Mouse (Mus musculus) intestine, embryonic 15.5 days (tissue): Measurements from ENCODE around the gene Hoxc11. TPM values are rescaled to one million over a fixed set of nuclear protein-coding genes. Genes with fewer than 3 reads are reported as not detected.

Experiments
- ATAC-seq: fragments of 200-750 bp; cut with Nextera tagmentation; 2 replicates; pipeline ENCODE4 v1.8.0; 2017; ENCODE audit warnings: moderate TSS enrichment, moderate library complexity
- H3K27ac ChIP-seq: fragments of 300-500 bp; sonication (generic); 2 replicates; pipeline ENCODE4 v1.5.1; 2015; ENCODE audit warnings: mild to moderate bottlenecking, inconsistent platforms
- H3K27me3 ChIP-seq: fragments of 300-500 bp; sonication (generic); replicated peaks from 2 replicates; pipeline ENCODE4 v1.6.1; 2015; ENCODE audit warnings: inconsistent platforms
- H3K36me3 ChIP-seq: fragments of 300-500 bp; sonication (generic); 2 replicates; pipeline ENCODE4 v1.6.1; 2015; ENCODE audit warnings: inconsistent platforms
- H3K4me1 ChIP-seq: fragments of 300-500 bp; sonication (generic); replicated peaks from 2 replicates; pipeline ENCODE4 v1.6.1; 2015; ENCODE audit warnings: inconsistent platforms
- H3K4me2 ChIP-seq: fragments of 300-500 bp; sonication (generic); replicated peaks from 2 replicates; pipeline ENCODE4 v1.6.1; 2015; ENCODE audit warnings: mild to moderate bottlenecking, inconsistent platforms
- H3K4me3 ChIP-seq: fragments of 300-500 bp; sonication (generic); replicated peaks from 2 replicates; pipeline ENCODE4 v1.5.1; 2015; ENCODE audit warnings: inconsistent platforms
- H3K9ac ChIP-seq: fragments of 300-500 bp; sonication (generic); 2 replicates; pipeline ENCODE4 v1.6.1; 2015; ENCODE audit warnings: inconsistent platforms
- H3K9me3 ChIP-seq: fragments of 300-500 bp; sonication (generic); 2 replicates; pipeline ENCODE4 v1.6.1; 2016; ENCODE audit warnings: inconsistent platforms
- WGBS: fragments of 180-500 bp; shearing (Covaris S2); methylation state at CpG from one replicate; pipeline ENCODE4 v1.1.7; 2015; 5-methylcytosine and 5-hydroxymethylcytosine counted together
- polyA plus RNA-seq: library from polyadenylated mRNA; unstranded; fragments of >200 nt; fragmentation: Nextera tagmentation; extraction: Ambion mirVana; gene quantifications from 2 replicates; pipeline ENCODE4 v1.2.1, GENCODE M21; 2015

Hoxc11 gene
- polyA plus RNA-seq, 1 experiment from 2014 or later = not detected

- Histone ChIP-seq H3K4me3 (no peak overlapping the region), H3K9ac (no peak overlapping the region), H3K4me2 (peak overlapping the region; percentile 40), H3K9me3 (no peaks in the 10 kb centered on the region), H3K27me3 (peaks cover 90% of the 10 kb centered on the region), H3K27ac (peak overlapping the region; percentile 72), H3K36me3 (no peaks in the 10 kb centered on the region), H3K4me1 (peaks cover 18% of the 10 kb centered on the region; the same call in 1 of the 2 replicates)
- ATAC-seq = no peak
- WGBS = 16% methylated on average over 5 of the region's 5 CpGs
These were observed 51.6 kb downstream of the Hoxc11 start for GRCm38 (mm10) chr15:103005797-103006196.

- 14% methylated on average over 1 of the region's 1 CpGs for WGBS
- no peaks in the 10 kb centered on the region for H3K9me3 ChIP-seq
- H3K27ac ChIP-seq = peak overlapping the region; percentile 72
- no peak overlapping the region for H3K4me3 ChIP-seq
- H3K9ac ChIP-seq = no peak overlapping the region
- peaks cover 90% of the 10 kb centered on the region for H3K27me3 ChIP-seq
- H3K36me3 ChIP-seq = no peaks in the 10 kb centered on the region
- H3K4me1 ChIP-seq = peaks cover 19% of the 10 kb centered on the region
- H3K4me2 ChIP-seq = peak overlapping the region; percentile 40
- no peak for ATAC-seq
These were observed 52.1 kb downstream of the Hoxc11 start for GRCm38 (mm10) chr15:103006326-103006725.

Other genes starting within 250 kb of the Hoxc11 start
- gene Calcoco1, start 232.2 kb upstream of the Hoxc11 start, polyA plus RNA-seq = 27.7 and 28.5 TPM in 2 replicates
- gene Hoxc13, start 33.3 kb upstream of the Hoxc11 start, polyA plus RNA-seq = not detected in 2 replicates
- gene Hoxc12, start 17.7 kb upstream of the Hoxc11 start, polyA plus RNA-seq = not detected in 2 replicates
- gene Hoxc10, start 12.4 kb downstream of the Hoxc11 start, polyA plus RNA-seq = 1.9 and 2.6 TPM in 2 replicates
- 7.7 and 10.1 TPM in 2 replicates for gene Hoxc5, start 13.0 kb downstream of the Hoxc11 start, polyA plus RNA-seq
- 1.3 and 1.4 TPM in 2 replicates for gene Hoxc9, start 22.0 kb downstream of the Hoxc11 start, polyA plus RNA-seq
- 6.2 and 7.0 TPM in 2 replicates for gene Hoxc8, start 36.2 kb downstream of the Hoxc11 start, polyA plus RNA-seq
- gene Hoxc6, start 43.8 kb downstream of the Hoxc11 start, polyA plus RNA-seq = 5.7 and 6.1 TPM in 2 replicates
- gene Hoxc4, start 64.5 kb downstream of the Hoxc11 start, polyA plus RNA-seq = 9.5 and 10.6 TPM in 2 replicates
- gene Smug1, start 212.7 kb downstream of the Hoxc11 start, polyA plus RNA-seq = 17.8 and 18.2 TPM in 2 replicates